Mouse (Mus musculus) lung, postnatal 0 days (tissue): ENCODE measurements around the gene Scml4.

Experiments used
- CTCF ChIP-seq: IDR thresholded peaks from 2 replicates; pipeline ENCODE4 v1.5.1; 2016; ENCODE audit warnings: antibody characterized with exemption, mild to moderate bottlenecking
- EP300 ChIP-seq: IDR thresholded peaks from 2 replicates; pipeline ENCODE4 v1.6.1; 2016; ENCODE audit warnings: antibody characterized with exemption, mild to moderate bottlenecking, control low read depth

DNA sequence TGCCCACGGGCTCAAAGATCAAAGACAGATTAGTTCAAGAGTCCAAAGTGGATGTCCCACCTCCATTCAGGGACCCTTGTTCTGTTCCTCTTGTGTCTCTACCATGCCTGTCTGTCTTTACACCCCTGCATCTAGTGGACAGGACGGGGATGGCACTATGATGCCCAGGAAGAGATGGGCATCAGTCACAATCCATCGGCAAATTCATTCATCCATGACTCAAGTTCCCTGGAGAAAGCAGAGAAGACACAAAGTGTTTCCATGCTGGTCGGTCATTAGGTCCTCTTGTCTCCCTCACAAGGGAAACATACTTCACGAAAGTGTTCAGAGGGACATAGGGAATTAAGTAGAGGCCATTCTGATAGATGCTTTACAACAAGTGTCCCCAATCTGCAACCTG, 87.2 kb downstream of the Scml4 start:
- TF ChIP-seq CTCF (no peak), EP300 (no peak)
